Mouse (Mus musculus) heart, postnatal 36 days (tissue): ENCODE measurements around the gene Cdipt. TPM values are rescaled to one million over a fixed set of nuclear protein-coding genes. Genes with fewer than 3 reads are reported as not detected.

Source experiments
- DNase-seq, 2 experiments: peaks; one replicate each; pipeline ENCODE4 v3.0.0; 2021 to 2022
- intact Hi-C: fragments of 180-260 bp; cut with DNase I; formaldehyde crosslinking; loops from one replicate; pipeline ENCODE4 v1.15.1; 2025
- total RNA-seq, 2 experiments: library from RNA; stranded (reverse); gene quantifications; 2 replicates each; pipeline ENCODE4 v1.2.3; 2021

Gene Cdipt
- total RNA-seq = 10 to 100 TPM; 52.2 to 55.4 TPM

DNA sequence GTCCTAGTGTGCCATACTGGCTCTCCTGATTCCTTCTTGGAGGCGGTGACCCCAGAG is at the start of gene Cdipt:
Gene Cdipt (plus strand): TSS at position 22 of the 57 bp plus-strand sequence.
- intact Hi-C loops = loop anchor here (1.0 kb wide), 1 partner anchor 25 kb away; the partner anchor contains the start of gene Sez6l2
- DNase-seq = no peak

GRCm38 (mm10) chr7:126926299-126926698 is 49.4 kb upstream of the Cdipt start:
- intact Hi-C loops = loop anchor here (5.0 kb wide), 1 partner anchor 39 kb away; no protein-coding TSS in a partner anchor

GRCm38 (mm10) chr7:126928384-126929037 is 47.2 kb upstream of the Cdipt start, which contains the start of gene Kctd13:
TSS of gene Kctd13 (plus strand) at chr7:126928879.
- intact Hi-C loops = loop anchor here (2.0 to 5.0 kb wide), 4 partner anchors 20 to 68 kb away; partner anchors contain the start of genes Asphd1 and Hirip3
- DNase-seq = peak; percentile 93 to 95

More at GRCm38 (mm10) chr7:126926299-126926698, 49.4 kb upstream of the Cdipt start:
- DNase-seq = no peak

GRCm38 (mm10) chr7:126929046-126929445 is 46.7 kb upstream of the Cdipt start:
- intact Hi-C loops = loop anchor here (2.0 to 5.0 kb wide), 4 partner anchors 20 to 68 kb away; partner anchors contain the start of genes Asphd1 and Hirip3

DNA sequence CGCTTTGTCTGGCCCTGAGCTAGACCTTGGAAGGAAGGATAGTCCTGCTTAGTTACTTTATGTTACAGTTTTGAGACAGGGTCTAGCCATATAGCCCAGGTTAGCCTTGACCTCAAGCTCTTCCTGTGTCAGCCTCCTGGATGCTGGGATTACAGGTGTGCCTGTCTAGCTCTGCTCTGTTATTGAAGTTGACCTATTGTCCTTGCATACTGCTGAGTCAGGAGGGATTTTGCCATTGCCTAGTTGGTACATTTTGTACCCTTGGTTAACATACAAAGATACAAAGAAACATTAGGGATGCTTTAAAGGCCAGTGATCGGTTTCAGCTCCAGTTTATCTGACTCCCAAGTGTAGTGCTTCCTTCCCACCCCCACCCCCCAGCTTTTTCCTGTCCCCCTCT is 43.1 kb upstream of the Cdipt start:
- DNase-seq = no peak
- intact Hi-C loops = no loop called here

More at GRCm38 (mm10) chr7:126929046-126929445, 46.7 kb upstream of the Cdipt start:
- no peak for DNase-seq

- no peak for DNase-seq
- intact Hi-C loops = no loop called here
Measured at GRCm38 (mm10) chr7:126941171-126941570, 34.5 kb upstream of the Cdipt start.

DNA sequence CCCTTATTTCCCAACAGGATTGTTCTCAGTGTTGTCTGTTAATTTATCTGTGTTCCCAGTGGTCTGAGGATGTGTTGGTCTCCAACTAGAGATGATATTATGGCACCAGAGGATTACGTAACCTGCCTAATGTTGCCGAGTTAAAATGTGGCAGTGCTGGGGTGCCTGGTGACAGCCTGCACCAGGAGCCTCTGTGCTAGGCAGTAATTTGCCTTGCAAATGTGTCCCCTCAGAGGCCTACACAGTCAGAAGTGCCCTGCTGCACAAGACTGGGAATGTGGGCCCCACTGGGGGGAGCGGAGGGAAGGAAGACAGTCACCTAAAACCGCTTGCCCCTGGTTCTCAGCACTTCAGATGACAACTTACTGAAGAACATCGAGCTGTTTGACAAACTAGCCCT is 33.9 kb upstream of the Cdipt start:
- intact Hi-C loops = no loop called here

GRCm38 (mm10) chr7:126946530-126946929 is 29.2 kb upstream of the Cdipt start:
- intact Hi-C loops = loop anchor here (5.0 kb wide), 1 partner anchor 51 kb away; no protein-coding TSS in a partner anchor
- DNase-seq = peak; percentile 18 to 24

More for the DNA sequence above, 33.9 kb upstream of the Cdipt start:
- no peak for DNase-seq

DNA sequence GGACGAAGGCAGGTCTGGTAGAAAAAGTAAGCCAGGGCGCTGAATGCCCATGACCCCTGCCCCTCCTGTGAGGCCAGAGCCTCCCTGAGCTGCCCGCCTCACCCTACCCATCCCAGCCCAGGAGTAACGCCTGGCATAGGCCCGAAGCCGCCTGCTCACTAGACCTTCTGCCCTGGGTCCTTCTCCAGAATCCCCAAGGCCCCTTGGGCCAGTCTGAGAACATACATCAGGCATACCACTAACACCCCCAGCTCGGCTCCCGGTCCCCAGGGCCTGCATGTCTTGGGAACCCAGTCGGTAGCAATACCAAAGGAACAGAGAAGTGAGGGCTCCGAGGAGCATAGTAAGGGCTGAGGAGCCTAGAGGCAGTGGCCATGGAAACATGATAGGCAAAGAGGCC is 27.1 kb upstream of the Cdipt start:
- no peak for DNase-seq
- intact Hi-C loops = loop anchor here (2.0 to 5.0 kb wide), 3 partner anchors 20 to 156 kb away; partner anchors contain the start of gene Kctd13

- intact Hi-C loops = loop anchor here (2.0 to 5.0 kb wide), 3 partner anchors 21 to 155 kb away; partner anchors contain the start of gene Kctd13
- no peak for DNase-seq
Measured at GRCm38 (mm10) chr7:126949403-126949792, 26.3 kb upstream of the Cdipt start, which contains the start of gene Asphd1. TSS of gene Asphd1 (minus strand) at chr7:126949582.

DNA sequence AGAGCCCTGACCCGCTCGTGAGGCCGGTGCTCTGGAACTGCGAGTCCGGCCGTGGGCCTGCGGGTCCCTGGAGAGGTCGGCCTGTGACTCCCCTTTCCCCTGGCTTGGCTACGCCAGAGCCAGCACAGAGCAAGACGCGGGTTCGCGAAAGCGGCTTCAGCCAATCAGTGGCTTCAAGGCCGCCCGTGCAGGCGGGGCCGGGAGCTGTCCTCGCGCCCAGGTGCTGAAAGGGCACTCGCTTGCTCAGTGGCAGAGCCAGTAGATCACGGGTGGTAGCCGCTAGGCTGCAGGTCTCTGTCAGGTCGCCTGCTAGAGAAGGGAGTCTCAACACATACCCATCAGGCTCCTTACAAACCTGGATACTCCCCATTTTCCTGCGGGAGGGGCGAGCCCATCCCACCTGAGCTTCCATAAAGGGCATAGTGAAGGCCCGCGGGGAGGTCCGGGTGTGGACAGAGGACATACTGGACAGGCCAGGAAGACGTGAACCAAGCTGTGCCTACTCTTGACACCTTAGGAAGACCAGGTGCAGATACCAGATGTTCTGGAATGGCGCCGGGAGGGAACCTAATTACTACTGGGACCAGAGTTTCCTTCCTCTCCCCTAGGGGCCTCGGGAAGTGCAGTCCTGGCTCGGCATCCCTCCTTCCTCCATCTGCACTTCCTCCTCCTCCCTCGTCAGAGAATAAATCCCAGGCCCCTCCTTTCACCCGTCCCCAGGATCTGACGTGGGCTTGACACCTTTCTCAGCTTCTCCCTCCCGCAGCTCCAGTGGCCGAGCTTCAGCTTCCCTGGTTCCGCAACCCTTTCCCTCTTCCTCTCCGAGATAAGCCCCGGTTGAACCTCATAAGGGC is 25.7 kb upstream of the Cdipt start, which contains the start of gene Sez6l2:
Gene Sez6l2 (plus strand): TSS at position 771 of the 854 bp plus-strand sequence.
- intact Hi-C loops = loop anchor here (1.0 to 5.0 kb wide), 4 partner anchors 21 to 155 kb away; partner anchors contain the start of genes Cdipt and Kctd13
- DNase-seq = peak; percentile 90 to 95

DNA sequence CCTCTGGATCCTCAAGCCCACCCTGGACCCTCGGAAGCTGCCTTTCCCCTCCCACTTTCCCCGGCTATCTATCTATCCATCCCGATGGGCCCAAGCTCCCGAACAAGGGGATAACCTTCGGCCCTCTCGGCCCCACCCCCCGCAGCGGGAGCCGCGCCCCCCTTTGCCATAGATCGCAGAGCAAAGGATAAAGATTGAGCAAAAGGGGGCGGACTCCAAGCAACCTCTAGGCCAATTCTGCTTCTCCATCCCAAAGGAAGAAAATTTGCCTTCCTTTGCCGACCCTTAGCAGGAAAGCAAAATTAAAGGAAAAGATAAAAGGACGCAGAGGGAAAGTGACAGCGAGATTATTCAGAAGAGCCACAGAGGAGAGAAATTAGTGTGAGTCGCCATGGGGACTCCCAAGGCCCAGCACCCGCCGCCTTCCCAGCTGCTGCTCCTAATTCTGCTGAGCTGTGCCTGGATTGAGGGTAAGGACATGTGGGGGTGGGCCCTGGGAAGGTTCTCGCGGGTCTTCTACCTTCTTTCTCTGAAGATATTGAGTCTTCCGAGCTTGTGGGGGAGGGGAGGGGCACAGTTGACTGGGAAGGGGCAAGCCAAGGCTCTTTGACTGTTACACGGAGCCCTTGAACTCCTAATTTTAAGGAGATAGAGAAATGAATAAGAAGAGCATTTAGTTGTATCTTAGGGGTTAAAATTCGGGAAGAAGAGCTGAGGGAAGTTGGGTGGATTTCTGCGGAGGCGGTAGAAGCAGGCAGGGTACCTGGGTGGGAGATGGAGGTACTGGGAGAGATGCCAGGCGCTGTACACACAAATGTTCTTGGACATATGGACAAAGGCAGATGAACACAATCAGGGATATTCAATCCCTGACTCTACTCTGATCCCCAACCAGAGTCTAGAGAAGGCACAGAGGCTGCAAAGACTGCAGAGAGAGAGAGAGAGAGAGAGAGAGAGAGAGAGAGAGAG is 24.8 kb upstream of the Cdipt start:
- intact Hi-C loops = loop anchor here (1.0 kb wide), 1 partner anchor 24 kb away; the partner anchor contains the start of gene Cdipt

DNA sequence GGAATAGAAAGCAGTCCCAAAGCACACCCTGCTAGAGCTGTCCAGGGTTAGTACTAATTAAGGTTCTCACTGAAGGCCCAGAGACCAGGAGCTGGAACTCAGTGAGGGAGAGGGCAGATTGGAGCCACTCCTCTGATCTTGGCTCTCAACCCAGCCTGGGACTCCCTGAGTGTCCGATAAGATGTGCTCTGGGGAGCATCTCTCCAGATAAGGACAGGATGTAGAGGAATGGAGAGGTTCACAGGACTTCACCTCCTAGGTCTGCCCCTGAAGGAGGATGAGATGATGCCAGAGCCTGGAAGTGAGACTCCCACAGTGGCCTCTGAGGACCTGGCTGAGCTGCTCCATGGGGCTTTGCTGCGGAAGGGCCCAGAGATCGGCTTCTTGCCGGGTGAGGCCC is 24.0 kb upstream of the Cdipt start:
- DNase-seq = no peak
- intact Hi-C loops = no loop called here

More for the DNA sequence above, 24.8 kb upstream of the Cdipt start:
- no peak for DNase-seq

DNA sequence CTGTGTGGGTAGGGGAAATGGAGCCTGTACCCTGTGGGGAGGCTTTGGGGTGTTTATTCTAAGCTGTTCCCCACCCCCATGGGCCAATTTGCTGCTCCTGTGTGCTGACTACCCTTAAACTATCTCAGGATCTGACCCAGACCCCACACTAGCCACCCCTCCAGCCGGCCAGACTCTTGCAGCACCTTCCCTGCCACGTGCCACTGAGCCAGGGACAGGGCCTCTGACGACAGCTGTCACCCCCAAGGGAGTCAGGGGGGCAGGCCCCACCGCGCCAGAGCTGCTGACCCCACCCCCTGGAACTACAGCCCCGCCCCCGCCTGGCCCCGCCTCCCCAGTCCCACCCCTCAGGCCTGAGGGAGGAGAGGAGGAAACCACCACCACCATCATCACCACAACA is 23.1 kb upstream of the Cdipt start:
- intact Hi-C loops = no loop called here
- DNase-seq = no peak

DNA sequence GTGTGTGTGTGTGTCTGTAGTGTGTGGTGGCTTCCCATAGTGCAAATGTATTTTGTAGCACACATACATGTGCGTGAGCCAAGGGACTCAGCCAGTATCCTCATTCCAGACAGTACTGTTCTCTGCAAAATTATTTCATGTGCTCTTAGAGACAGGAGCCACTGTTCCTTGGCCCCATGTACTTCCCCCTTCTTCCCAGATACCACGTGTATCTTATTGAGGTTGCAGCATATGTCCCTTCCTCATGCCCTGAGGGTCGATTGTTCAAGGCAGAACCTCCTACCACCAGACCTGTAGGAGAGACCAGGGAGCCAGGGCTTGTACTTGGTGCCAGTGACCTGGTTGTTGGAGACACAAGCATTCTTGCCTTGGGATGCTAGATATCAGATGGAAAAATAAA is 20.6 kb upstream of the Cdipt start:
- DNase-seq = no peak
- intact Hi-C loops = no loop called here

DNA sequence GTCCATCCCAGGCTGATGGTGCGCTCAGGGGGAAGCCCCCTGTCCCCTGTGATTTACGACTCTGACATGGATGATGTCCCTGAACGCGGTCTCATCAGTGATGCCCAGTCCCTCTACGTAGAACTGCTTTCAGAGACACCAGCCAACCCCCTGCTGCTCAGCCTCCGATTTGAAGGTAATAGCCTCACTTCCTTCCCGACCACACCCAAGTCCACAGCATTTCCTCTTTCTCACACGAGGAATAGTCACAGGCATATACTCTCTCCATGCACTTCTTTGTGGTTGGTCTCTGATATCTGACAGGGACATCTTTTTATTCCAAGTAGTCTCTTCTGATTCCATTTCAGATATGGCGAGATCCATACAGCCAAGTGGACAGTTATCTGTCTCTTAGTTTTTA is 15.9 kb upstream of the Cdipt start:
- intact Hi-C loops = no loop called here

DNA sequence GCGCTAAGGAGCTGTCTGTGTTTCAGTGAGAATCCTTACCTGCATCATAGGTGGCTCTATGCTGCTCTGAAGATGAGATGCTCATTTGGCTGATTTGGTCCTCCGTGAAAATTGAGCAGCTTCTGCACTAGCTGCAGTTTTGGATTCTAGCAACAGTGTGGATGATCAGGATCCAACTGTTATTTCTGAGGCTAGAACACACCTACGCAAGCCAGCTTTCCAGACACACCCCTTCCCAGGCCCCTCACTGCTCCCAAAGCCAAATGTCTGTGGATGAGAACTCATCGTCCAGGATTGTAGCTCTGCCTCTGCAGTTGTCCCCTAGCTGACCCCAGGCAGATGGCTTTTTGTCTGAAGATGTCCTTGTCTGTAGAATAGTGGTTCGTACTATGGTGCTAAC is 14.6 kb upstream of the Cdipt start:
- DNase-seq = no peak
- intact Hi-C loops = no loop called here

More for the DNA sequence above, 15.9 kb upstream of the Cdipt start:
- no peak for DNase-seq

DNA sequence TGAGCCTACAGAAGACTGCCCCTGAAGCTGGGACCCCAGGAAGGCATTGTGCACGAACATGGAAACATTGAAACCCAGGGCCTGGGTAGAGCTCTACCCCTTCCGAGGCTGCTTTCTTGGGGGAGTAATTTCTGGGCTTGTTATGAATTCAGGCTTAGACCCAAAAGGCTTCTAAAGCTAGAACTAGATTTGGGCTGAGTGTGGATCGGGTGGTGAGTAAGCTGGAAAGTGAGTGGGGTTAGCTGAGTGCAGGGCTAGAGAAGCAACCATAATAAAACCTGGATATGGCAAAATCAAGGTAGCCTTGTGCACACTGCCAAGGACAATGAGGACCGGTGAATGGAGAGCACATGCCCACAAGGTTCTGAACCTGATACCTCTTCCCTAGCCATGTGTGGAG is 13.7 kb upstream of the Cdipt start:
- no peak for DNase-seq
- intact Hi-C loops = loop anchor here (2.0 kb wide), 1 partner anchor 139 kb away; no protein-coding TSS in a partner anchor

DNA sequence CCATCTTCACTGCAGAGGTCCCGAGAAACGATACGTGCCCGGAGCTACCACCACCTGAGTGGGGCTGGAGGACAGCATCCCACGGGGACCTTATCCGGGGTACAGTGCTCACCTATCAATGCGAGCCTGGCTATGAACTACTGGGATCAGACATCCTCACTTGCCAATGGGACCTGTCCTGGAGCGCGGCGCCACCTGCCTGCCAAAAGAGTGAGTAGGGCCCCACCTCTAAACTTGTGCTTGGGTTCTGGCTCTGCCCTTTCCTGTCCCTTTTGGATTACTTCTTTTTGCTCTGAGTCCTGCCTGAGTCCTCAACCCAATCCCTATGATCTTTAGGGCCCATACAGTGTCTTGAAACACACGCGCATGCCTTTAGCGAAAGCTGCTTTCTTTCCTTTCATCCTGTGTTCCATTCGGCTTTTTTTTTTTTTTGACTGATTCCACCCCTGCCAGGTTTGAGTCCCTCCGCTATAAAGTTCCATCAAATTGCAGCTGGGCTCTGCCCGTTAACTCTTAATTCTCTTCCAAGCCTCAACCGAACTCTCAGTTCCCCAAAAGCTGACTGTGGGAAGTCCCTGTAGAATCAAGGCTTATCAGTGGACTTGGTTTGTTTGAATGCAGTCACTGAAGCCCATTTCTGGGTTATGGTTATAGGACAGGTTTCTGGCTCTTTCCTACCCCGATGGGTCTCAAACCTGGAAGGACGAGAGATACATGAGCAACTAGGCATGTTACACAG is 12.0 kb upstream of the Cdipt start:
- DNase-seq = peak; percentile 28 to 43
- intact Hi-C loops = loop anchor here (2.0 kb wide), 1 partner anchor 141 kb away; no protein-coding TSS in a partner anchor
